Mouse (Mus musculus) ES-E14 (cell line): ENCODE measurements around the gene Rbl2.

Experiments used
- CHD2 ChIP-seq: IDR thresholded peaks from 2 replicates; pipeline ENCODE4 v1.6.1; 2014; ENCODE audit warnings: mild to moderate bottlenecking, low read depth, low read length, inconsistent platforms
- HCFC1 ChIP-seq: IDR thresholded peaks from 2 replicates; pipeline ENCODE4 v1.6.1; 2012; ENCODE audit warnings: low read length, inconsistent platforms, borderline replicate concordance; ENCODE audit not compliant: insufficient read depth
- ZNF384 ChIP-seq: IDR thresholded peaks from 2 replicates; pipeline ENCODE4 v1.6.1; 2012; ENCODE audit warnings: low read depth, low read length, inconsistent platforms

GRCm38 (mm10) chr8:91077077-91077867, 7.4 kb downstream of the Rbl2 start:
- no peak for TF ChIP-seq ZNF384
- no peak for TF ChIP-seq CHD2
- no peak for TF ChIP-seq HCFC1
